Mouse (Mus musculus) adrenal gland, postnatal 10 days (tissue): ENCODE measurements around the gene Mageb3. TPM values are rescaled to one million over a fixed set of nuclear protein-coding genes. Genes with fewer than 3 reads are reported as not detected.
"Not testable (repeated sequence)": the region's sequence is repeated elsewhere in the genome, so short reads cannot be mapped to it uniquely, and the experiment has no call there.

Source experiments
- DNase-seq: peaks from one replicate; pipeline ENCODE4 v3.0.0; 2021; ENCODE audit warnings: mixed read lengths
- long read RNA-seq, 2 experiments: library from polyadenylated mRNA; stranded (forward); transcript quantifications; one replicate each; pipeline ENCODE4 v2.0.0; 2021
- total RNA-seq, 2 experiments: library from RNA; stranded (reverse); gene quantifications; 2 replicates each; pipeline ENCODE4 v1.2.3; 2021

The Mageb3 gene
- total RNA-seq, result not detected
- long read RNA-seq, experiment 1, partial matches to known transcripts, result 0 of 1 reads
- long read RNA-seq, experiment 1, other reads (novel, unspliced or antisense), result 1 of 1 reads
- long read RNA-seq, experiment 2, result 0 reads

- DNase-seq, result peak; percentile 99
Measured at GRCm38 (mm10) chr2:121955765-121956223, at the start of gene Mageb3, which contains the start of gene Ctdspl2. Mageb3 (minus strand) TSS chr2:121956092. Ctdspl2 (plus strand) TSS chr2:121956001.

- DNase-seq, result no peak
Measured at GRCm38 (mm10) chr2:121995738-121996137, 39.8 kb upstream of the Mageb3 start.

GRCm38 (mm10) chr2:121957216-121957792, 1.4 kb upstream of the Mageb3 start:
- no peak for DNase-seq

- peak; percentile 99 for DNase-seq
Measured at GRCm38 (mm10) chr2:121956224-121957018, 529 bp upstream of the Mageb3 start.

- no peak for DNase-seq
Measured at GRCm38 (mm10) chr2:121954971-121955656, 778 bp downstream of the Mageb3 start.

GRCm38 (mm10) chr2:121943364-121943763, 12.5 kb downstream of the Mageb3 start:
- DNase-seq, result no peak

GRCm38 (mm10) chr2:121937624-121938023, 18.3 kb downstream of the Mageb3 start:
- DNase-seq, result not testable (repeated sequence)

GRCm38 (mm10) chr2:121916047-121916970, 39.6 kb downstream of the Mageb3 start:
- no peak for DNase-seq

- DNase-seq, result no peak
Measured at GRCm38 (mm10) chr2:121909975-121910374, 45.9 kb downstream of the Mageb3 start.

Other genes starting within 250 kb of the Mageb3 start
- gene Frmd5, start 149.0 kb downstream of the Mageb3 start, total RNA-seq, result 10 to 100 TPM; 61.2 to 62.7 TPM
- 10 to 100 TPM; 46.4 to 51.3 TPM for gene Casc4, start 89.1 kb downstream of the Mageb3 start, total RNA-seq
- gene Ctdspl2, start 91 bp downstream of the Mageb3 start, total RNA-seq, result 10 to 100 TPM; 29.4 to 36.7 TPM
- gene Eif3j1, start 72.5 kb upstream of the Mageb3 start, total RNA-seq, result 10 to 100 TPM; 16.8 to 16.9 TPM
- 10 to 100 TPM; 14.6 to 16.7 TPM for gene Spg11, start 162.3 kb upstream of the Mageb3 start, total RNA-seq
- gene B2m, start 191.6 kb upstream of the Mageb3 start, total RNA-seq, result 100 to 1,000 TPM; 300 to 427 TPM
- not detected for gene Trim69, start 204.6 kb upstream of the Mageb3 start, total RNA-seq
- gene Patl2, start 230.1 kb upstream of the Mageb3 start, total RNA-seq, result under 1 TPM; 0.30 to 0.63 TPM
- not detected for gene Terb2, start 230.2 kb upstream of the Mageb3 start, total RNA-seq